Mouse (Mus musculus) stomach, embryonic 14.5 days (tissue): ENCODE measurements at regions not wholly inside any gene's neighbourhood (a gene's known extent, or its start where the extent isn't known, plus 50 kb on each side); places are given as distances from the start of the nearest gene placed in this dataset.

Experiments used
- ATAC-seq: fragments of 200-750 bp; cut with Nextera tagmentation; 2 replicates; pipeline ENCODE4 v1.8.0; 2017; ENCODE audit warnings: low read depth, moderate TSS enrichment; ENCODE audit not compliant: insufficient number of reproducible peaks, insufficient read depth, low FRiP score
- H3K27ac ChIP-seq: fragments of 300-500 bp; sonication (generic); 2 replicates; pipeline ENCODE4 v1.5.1; 2014; ENCODE audit warnings: mild to moderate bottlenecking, low read length, moderate library complexity, mixed read lengths
- H3K27me3 ChIP-seq: fragments of 300-500 bp; sonication (generic); 2 replicates; pipeline ENCODE4 v1.6.1; 2014; ENCODE audit warnings: low read length, control low read depth, mixed read lengths; ENCODE audit not compliant: control insufficient read depth, insufficient read depth
- H3K36me3 ChIP-seq: fragments of 300-500 bp; sonication (generic); 2 replicates; pipeline ENCODE4 v1.6.1; 2014; ENCODE audit warnings: mild to moderate bottlenecking, control low read depth, low read length, moderate library complexity, mixed read lengths; ENCODE audit not compliant: control insufficient read depth, insufficient read depth
- H3K4me1 ChIP-seq: fragments of 300-500 bp; sonication (generic); 2 replicates; pipeline ENCODE4 v1.6.1; 2014; ENCODE audit warnings: low read length, control low read depth, mixed read lengths; ENCODE audit not compliant: control insufficient read depth, insufficient read depth
- H3K4me2 ChIP-seq: fragments of 300-500 bp; sonication (generic); replicated peaks from 2 replicates; pipeline ENCODE4 v1.6.1; 2014; ENCODE audit warnings: low read depth, low read length, control low read depth
- H3K4me3 ChIP-seq: fragments of 300-500 bp; sonication (generic); 2 replicates; pipeline ENCODE4 v1.5.1; 2014; ENCODE audit warnings: low read depth, low read length, control low read depth
- H3K9ac ChIP-seq: fragments of 300-500 bp; sonication (generic); replicated peaks from 2 replicates; pipeline ENCODE4 v1.6.1; 2014; ENCODE audit warnings: low read depth, mild to moderate bottlenecking, control low read depth, low read length, moderate library complexity, mixed read lengths
- H3K9me3 ChIP-seq: fragments of 300-500 bp; sonication (generic); 2 replicates; pipeline ENCODE4 v1.6.1; 2016; ENCODE audit warnings: low read depth, low read length, control low read depth; ENCODE audit not compliant: control insufficient read depth
- WGBS: fragments of 180-500 bp; shearing (Covaris S2); extraction: QIAGEN DNeasy Blood & Tissue Kit; methylation state at CpG from one replicate; pipeline ENCODE4 v1.1.7; 2014; 5-methylcytosine and 5-hydroxymethylcytosine counted together

GRCm38 (mm10) chr8:87210546-87210945, 261.9 kb downstream of the Cbln1 start:
- H3K9me3 ChIP-seq, result no peaks in the 10 kb centered on the region
- H3K4me1 ChIP-seq, result no peaks in the 10 kb centered on the region
- H3K4me2 ChIP-seq, result no peak overlapping the region
- H3K4me3 ChIP-seq, result no peak overlapping the region
- H3K27ac ChIP-seq, result no peak overlapping the region
- no peak for ATAC-seq
- 64% methylated on average over 4 of the region's 4 CpGs for WGBS
- no peak overlapping the region for H3K9ac ChIP-seq
- H3K36me3 ChIP-seq, result no peaks in the 10 kb centered on the region
- no peaks in the 10 kb centered on the region for H3K27me3 ChIP-seq

- 80% methylated on average over 1 of the region's 1 CpGs for WGBS
- Histone ChIP-seq H3K36me3 (no peaks in the 10 kb centered on the region), H3K9me3 (no peaks in the 10 kb centered on the region), H3K4me1 (no peaks in the 10 kb centered on the region), H3K4me2 (no peak overlapping the region), H3K27ac (no peak overlapping the region), H3K27me3 (no peaks in the 10 kb centered on the region), H3K4me3 (no peak overlapping the region), H3K9ac (no peak overlapping the region)
- ATAC-seq, result no peak
Observed at GRCm38 (mm10) chr8:87209295-87209694, 263.1 kb downstream of the Cbln1 start.

GRCm38 (mm10) chr8:87208036-87208435, 264.4 kb downstream of the Cbln1 start:
- H3K27ac ChIP-seq, result no peak overlapping the region
- H3K9me3 ChIP-seq, result no peaks in the 10 kb centered on the region
- H3K27me3 ChIP-seq, result no peaks in the 10 kb centered on the region
- H3K9ac ChIP-seq, result no peak overlapping the region
- H3K4me2 ChIP-seq, result no peak overlapping the region
- ATAC-seq, result no peak
- no peaks in the 10 kb centered on the region for H3K4me1 ChIP-seq
- H3K4me3 ChIP-seq, result no peak overlapping the region
- no peaks in the 10 kb centered on the region for H3K36me3 ChIP-seq

- Histone ChIP-seq H3K27me3 (no peaks in the 10 kb centered on the region), H3K9ac (no peak overlapping the region), H3K27ac (no peak overlapping the region), H3K4me1 (peaks cover 9% of the 10 kb centered on the region; the same call in 1 of the 2 replicates), H3K36me3 (no peaks in the 10 kb centered on the region), H3K9me3 (no peaks in the 10 kb centered on the region), H3K4me3 (no peak overlapping the region), H3K4me2 (no peak overlapping the region)
- ATAC-seq, result no peak
- WGBS, result 71% methylated on average over 7 of the region's 7 CpGs
Observed at GRCm38 (mm10) chr8:87202639-87203160, 269.7 kb downstream of the Cbln1 start.

GRCm38 (mm10) chr8:87199461-87200131, 272.8 kb downstream of the Cbln1 start:
- 5% methylated on average over 8 of the region's 8 CpGs for WGBS
- Histone ChIP-seq H3K4me2 (no peak overlapping the region), H3K9ac (no peak overlapping the region), H3K27me3 (no peaks in the 10 kb centered on the region), H3K4me1 (peaks cover 9% of the 10 kb centered on the region; the same call in 1 of the 2 replicates), H3K9me3 (no peaks in the 10 kb centered on the region), H3K27ac (no peak overlapping the region), H3K36me3 (no peaks in the 10 kb centered on the region), H3K4me3 (no peak overlapping the region)
- peak; percentile 54; the same call in 1 of the 2 replicates for ATAC-seq

- 34% methylated on average over 8 of the region's 8 CpGs for WGBS
- H3K27ac ChIP-seq, result no peak overlapping the region
- no peaks in the 10 kb centered on the region for H3K27me3 ChIP-seq
- H3K4me2 ChIP-seq, result no peak overlapping the region
- peaks cover 9% of the 10 kb centered on the region; the same call in 1 of the 2 replicates for H3K4me1 ChIP-seq
- no peak for ATAC-seq
- no peak overlapping the region for H3K9ac ChIP-seq
- no peaks in the 10 kb centered on the region for H3K9me3 ChIP-seq
- H3K36me3 ChIP-seq, result no peaks in the 10 kb centered on the region
- no peak overlapping the region for H3K4me3 ChIP-seq
Observed at GRCm38 (mm10) chr8:87197867-87198536, 274.4 kb downstream of the Cbln1 start.

- H3K4me2 ChIP-seq, result no peak overlapping the region
Observed at GRCm38 (mm10) chr8:87197000-87197399, 275.4 kb downstream of the Cbln1 start.

GRCm38 (mm10) chr8:87196050-87196449, 276.4 kb downstream of the Cbln1 start:
- no peak for ATAC-seq
- peaks cover 9% of the 10 kb centered on the region; the same call in 1 of the 2 replicates for H3K4me1 ChIP-seq
- no peak overlapping the region for H3K9ac ChIP-seq
- 36% methylated on average over 5 of the region's 5 CpGs for WGBS
- no peaks in the 10 kb centered on the region for H3K36me3 ChIP-seq
- no peak overlapping the region for H3K4me3 ChIP-seq
- H3K27me3 ChIP-seq, result no peaks in the 10 kb centered on the region
- no peak overlapping the region for H3K27ac ChIP-seq
- H3K4me2 ChIP-seq, result no peak overlapping the region
- no peaks in the 10 kb centered on the region for H3K9me3 ChIP-seq

More at GRCm38 (mm10) chr8:87197000-87197399, 275.4 kb downstream of the Cbln1 start:
- Histone ChIP-seq H3K4me3 (no peak overlapping the region), H3K4me1 (peaks cover 9% of the 10 kb centered on the region; the same call in 1 of the 2 replicates), H3K9me3 (no peaks in the 10 kb centered on the region), H3K9ac (no peak overlapping the region), H3K27ac (no peak overlapping the region), H3K36me3 (no peaks in the 10 kb centered on the region), H3K27me3 (no peaks in the 10 kb centered on the region)
- ATAC-seq, result no peak
- WGBS, result 57% methylated on average over 5 of the region's 5 CpGs
